Mouse (Mus musculus): Measurements from ENCODE around the gene BC035947. TPM values are rescaled to one million over a fixed set of nuclear protein-coding genes. Genes with fewer than 3 reads are reported as not detected.
A peak's percentile ranks its signal among the peaks of the same experiment; 100 is the strongest.
"Not testable (repeated sequence)": the region's sequence is repeated elsewhere in the genome, so short reads cannot be mapped to it uniquely, and the experiment has no call there.

The BC035947 gene
- polyA plus RNA-seq (2016; fragmentation: Nextera tagmentation; extraction: Ambion mirVana): 0.35 and 0.70 TPM in 2 replicates

GRCm38 (mm10) chr1:78511621-78512160 is at the start of gene BC035947:
Gene BC035947 (minus strand): TSS chr1:78512158.
- WGBS: 6% methylated on average over 25 of the region's 25 CpGs
- Histone ChIP-seq H3K36me3 (no peaks in the 10 kb centered on the region), H3K27ac (no peak within 1 kb of the TSS)

GRCm38 (mm10) chr1:78554012-78554666 is 42.2 kb upstream of the BC035947 start:
- no peak overlapping the region for H3K27ac ChIP-seq
- H3K27me3 ChIP-seq: no peaks in the 10 kb centered on the region
- no peak overlapping the region for H3K9ac ChIP-seq
- 0 out of 2 replicates have a peak, but pooled peaks cover under 1% of the 10 kb centered on the region for H3K4me1 ChIP-seq
- H3K36me3 ChIP-seq: no peaks in the 10 kb centered on the region
- H3K9me3 ChIP-seq (replicated peaks): no peaks in the 10 kb centered on the region
- 74% methylated on average over 8 of the region's 8 CpGs for WGBS
- H3K4me2 ChIP-seq (replicated peaks): no peak overlapping the region
- ATAC-seq (ENCODE audit: low FRiP score): no peak
- H3K4me3 ChIP-seq: no peak overlapping the region

More at GRCm38 (mm10) chr1:78511621-78512160, at the start of gene BC035947:
- Histone ChIP-seq H3K9ac (0 out of 2 replicates have a peak within 1 kb of the TSS, but pooled peaks have one; percentile 50), H3K9me3 (replicated peaks) (no peaks in the 10 kb centered on the region), H3K4me1 (no peaks in the 10 kb centered on the region; the same call in 1 of the 2 replicates), H3K27me3 (0 out of 2 replicates have a peak, but pooled peaks cover 3% of the 10 kb centered on the region), H3K4me2 (replicated peaks) (peak within 1 kb of the TSS; percentile 53), H3K4me3 (peak within 1 kb of the TSS; percentile 29)
- ATAC-seq (ENCODE audit: low FRiP score): peak; percentile 60; the same call in 1 of the 2 replicates

GRCm38 (mm10) chr1:78548961-78549360 is 37.0 kb upstream of the BC035947 start:
- H3K4me2 ChIP-seq (replicated peaks): no peak overlapping the region
- 0 out of 2 replicates have a peak, but pooled peaks cover 5% of the 10 kb centered on the region for H3K4me1 ChIP-seq
- H3K27ac ChIP-seq: no peak overlapping the region
- H3K27me3 ChIP-seq: no peaks in the 10 kb centered on the region
- H3K9me3 ChIP-seq (replicated peaks): no peaks in the 10 kb centered on the region
- H3K36me3 ChIP-seq: no peaks in the 10 kb centered on the region
- no peak overlapping the region for H3K4me3 ChIP-seq
- WGBS: 44% methylated on average over 6 of the region's 6 CpGs
- ATAC-seq (ENCODE audit: low FRiP score): no peak; the same call in 1 of the 2 replicates
- H3K9ac ChIP-seq: no peak overlapping the region

GRCm38 (mm10) chr1:78546258-78546657 is 34.3 kb upstream of the BC035947 start:
- WGBS: 83% methylated on average over 9 of the region's 9 CpGs
- no peak for ATAC-seq (ENCODE audit: low FRiP score)
- no peak overlapping the region for H3K4me3 ChIP-seq
- 0 out of 2 replicates have a peak, but pooled peaks cover 5% of the 10 kb centered on the region for H3K4me1 ChIP-seq
- no peak overlapping the region for H3K4me2 ChIP-seq (replicated peaks)
- H3K27ac ChIP-seq: no peak overlapping the region
- no peaks in the 10 kb centered on the region for H3K27me3 ChIP-seq
- H3K9ac ChIP-seq: no peak overlapping the region
- H3K36me3 ChIP-seq: no peaks in the 10 kb centered on the region
- no peaks in the 10 kb centered on the region for H3K9me3 ChIP-seq (replicated peaks)

GRCm38 (mm10) chr1:78543631-78544030 is 31.7 kb upstream of the BC035947 start:
- H3K27me3 ChIP-seq; H3K9me3 ChIP-seq (replicated peaks); ATAC-seq (ENCODE audit: low FRiP score); H3K4me2 ChIP-seq (replicated peaks); H3K9ac ChIP-seq; H3K27ac ChIP-seq; H3K36me3 ChIP-seq; H3K4me3 ChIP-seq; H3K4me1 ChIP-seq: not testable (repeated sequence)
- 89% methylated on average over 1 of the region's 1 CpGs for WGBS

- no peaks in the 10 kb centered on the region for H3K27me3 ChIP-seq
- peaks cover 11% of the 10 kb centered on the region; the same call in 1 of the 2 replicates for H3K4me1 ChIP-seq
- no peak overlapping the region for H3K27ac ChIP-seq
- no peak overlapping the region for H3K4me3 ChIP-seq
- H3K9me3 ChIP-seq (replicated peaks): no peaks in the 10 kb centered on the region
- no peak for ATAC-seq (ENCODE audit: low FRiP score)
- H3K9ac ChIP-seq: no peak overlapping the region
- H3K36me3 ChIP-seq: no peaks in the 10 kb centered on the region
- 64% methylated on average over 6 of the region's 6 CpGs for WGBS
- H3K4me2 ChIP-seq (replicated peaks): no peak overlapping the region
These were observed 27.2 kb upstream of the BC035947 start for GRCm38 (mm10) chr1:78539166-78539565.

GRCm38 (mm10) chr1:78538396-78538795 is 26.4 kb upstream of the BC035947 start:
- no peak overlapping the region for H3K4me2 ChIP-seq (replicated peaks)
- H3K27ac ChIP-seq: no peak overlapping the region
- H3K9me3 ChIP-seq (replicated peaks): no peaks in the 10 kb centered on the region
- no peaks in the 10 kb centered on the region for H3K36me3 ChIP-seq
- H3K9ac ChIP-seq: no peak overlapping the region
- no peaks in the 10 kb centered on the region for H3K27me3 ChIP-seq
- ATAC-seq (ENCODE audit: low FRiP score): no peak
- peaks cover 11% of the 10 kb centered on the region; the same call in 1 of the 2 replicates for H3K4me1 ChIP-seq
- H3K4me3 ChIP-seq: no peak overlapping the region
- 43% methylated on average over 5 of the region's 5 CpGs for WGBS

- peak overlapping the region; percentile 52; the same call in 1 of the 2 replicates for H3K27ac ChIP-seq
- H3K4me1 ChIP-seq: peaks cover 11% of the 10 kb centered on the region; the same call in 1 of the 2 replicates
- H3K36me3 ChIP-seq: no peaks in the 10 kb centered on the region
- peak overlapping the region; percentile 53 for H3K9ac ChIP-seq
- H3K4me3 ChIP-seq: peak overlapping the region; percentile 35
- 15% methylated on average over 16 of the region's 16 CpGs for WGBS
- H3K27me3 ChIP-seq: no peaks in the 10 kb centered on the region
- ATAC-seq (ENCODE audit: low FRiP score): peak; percentile 87
- H3K4me2 ChIP-seq (replicated peaks): peak overlapping the region; percentile 72
- no peaks in the 10 kb centered on the region for H3K9me3 ChIP-seq (replicated peaks)
These were observed 25.6 kb upstream of the BC035947 start for GRCm38 (mm10) chr1:78537494-78538010.

GRCm38 (mm10) chr1:78536310-78537164 is 24.6 kb upstream of the BC035947 start:
- Histone ChIP-seq H3K4me2 (replicated peaks) (peak overlapping the region; percentile 72), H3K9me3 (replicated peaks) (no peaks in the 10 kb centered on the region), H3K4me3 (no peak overlapping the region), H3K27me3 (no peaks in the 10 kb centered on the region), H3K9ac (no peak overlapping the region), H3K27ac (no peak overlapping the region), H3K36me3 (no peaks in the 10 kb centered on the region), H3K4me1 (peaks cover 11% of the 10 kb centered on the region; the same call in 1 of the 2 replicates)
- 37% methylated on average over 19 of the region's 19 CpGs for WGBS
- peak; percentile 38; the same call in 1 of the 2 replicates for ATAC-seq (ENCODE audit: low FRiP score)

- H3K36me3 ChIP-seq: no peaks in the 10 kb centered on the region
- H3K27ac ChIP-seq: no peak overlapping the region
- no peaks in the 10 kb centered on the region for H3K9me3 ChIP-seq (replicated peaks)
- ATAC-seq (ENCODE audit: low FRiP score): no peak
- peaks cover 11% of the 10 kb centered on the region; the same call in 1 of the 2 replicates for H3K4me1 ChIP-seq
- H3K9ac ChIP-seq: no peak overlapping the region
- no peak overlapping the region for H3K4me3 ChIP-seq
- H3K4me2 ChIP-seq (replicated peaks): no peak overlapping the region
- H3K27me3 ChIP-seq: no peaks in the 10 kb centered on the region
- 91% methylated on average over 9 of the region's 9 CpGs for WGBS
These were observed 22.6 kb upstream of the BC035947 start for GRCm38 (mm10) chr1:78534428-78535150.

GRCm38 (mm10) chr1:78532184-78532800 is 20.3 kb upstream of the BC035947 start:
- Histone ChIP-seq H3K4me1 (0 out of 2 replicates have a peak, but pooled peaks cover 2% of the 10 kb centered on the region), H3K4me3 (no peak overlapping the region), H3K9me3 (replicated peaks) (no peaks in the 10 kb centered on the region), H3K36me3 (no peaks in the 10 kb centered on the region), H3K27ac (no peak overlapping the region), H3K9ac (no peak overlapping the region), H3K4me2 (replicated peaks) (no peak overlapping the region), H3K27me3 (no peaks in the 10 kb centered on the region)
- WGBS: 80% methylated on average over 15 of the region's 15 CpGs
- no peak for ATAC-seq (ENCODE audit: low FRiP score)
